Mouse (Mus musculus) kidney, adult 11 months (tissue): ENCODE data around the gene Nxnl1.
"Not testable (repeated sequence)": the region's sequence is repeated elsewhere in the genome, so short reads cannot be mapped to it uniquely, and the experiment has no call there.

Experiments used
- DNase-seq: peaks from one replicate; pipeline ENCODE4 v3.0.0; 2022

Nxnl1 gene

DNA sequence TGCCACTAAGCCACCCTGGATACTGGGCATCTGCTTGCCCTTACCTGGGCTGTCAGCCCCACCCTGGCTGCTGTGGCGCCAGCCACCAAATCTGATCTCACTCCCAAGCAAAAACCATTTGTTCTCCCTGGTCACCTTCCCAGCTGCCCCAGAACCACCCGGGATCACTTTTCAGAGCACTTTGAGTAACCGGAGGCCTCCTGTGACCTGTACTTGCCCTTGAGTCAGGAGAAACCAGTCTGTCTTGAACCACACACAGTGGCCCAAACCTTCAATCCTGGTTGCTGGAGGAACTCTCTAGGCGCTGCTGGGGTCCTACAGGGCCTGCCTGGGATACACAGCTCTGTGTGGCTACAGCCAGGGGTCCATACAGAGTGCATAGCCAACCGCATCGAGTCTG, 13.6 kb downstream of the Nxnl1 start:
- DNase-seq = peak; percentile 7

DNA sequence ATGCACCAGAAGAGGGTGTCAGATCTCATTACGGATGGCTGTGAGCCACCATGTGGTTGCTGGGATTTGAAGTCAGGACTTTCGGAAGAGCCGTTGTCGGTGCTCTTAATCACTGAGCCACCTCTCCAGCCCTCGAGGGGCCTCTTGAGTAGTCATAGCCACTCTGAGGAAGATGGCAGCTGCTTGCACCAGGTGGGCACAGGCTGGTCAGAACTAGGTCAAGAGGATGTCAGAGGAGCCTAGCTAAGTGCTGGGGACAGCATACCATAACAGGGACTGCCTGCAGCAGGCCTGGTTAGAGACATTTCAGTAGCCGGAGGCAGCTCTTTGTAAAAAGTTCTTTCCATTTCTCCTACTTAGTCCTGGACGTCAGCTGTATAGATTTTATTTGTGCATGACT, 15.6 kb downstream of the Nxnl1 start:
- DNase-seq = no peak

DNA sequence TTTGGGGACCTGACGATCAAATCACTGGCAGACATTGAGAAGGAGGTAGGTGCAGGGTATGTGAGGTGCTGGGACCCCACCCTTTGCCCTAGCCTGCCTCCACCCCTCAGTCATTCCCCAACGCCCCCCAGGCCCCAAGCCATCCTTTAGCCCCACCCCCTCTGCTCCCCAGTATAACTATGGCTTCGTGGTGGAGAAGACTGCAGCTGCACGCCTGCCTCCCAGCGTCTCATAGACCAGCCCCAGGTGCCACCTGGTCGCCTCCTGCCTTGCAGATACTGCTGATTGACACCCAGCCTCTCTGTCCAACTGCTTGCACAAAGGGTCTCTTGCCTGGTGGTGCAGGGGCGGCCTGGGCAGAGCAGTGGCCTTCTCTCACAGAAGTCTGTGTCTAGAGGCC, 18.8 kb downstream of the Nxnl1 start:
- DNase-seq = no peak

DNA sequence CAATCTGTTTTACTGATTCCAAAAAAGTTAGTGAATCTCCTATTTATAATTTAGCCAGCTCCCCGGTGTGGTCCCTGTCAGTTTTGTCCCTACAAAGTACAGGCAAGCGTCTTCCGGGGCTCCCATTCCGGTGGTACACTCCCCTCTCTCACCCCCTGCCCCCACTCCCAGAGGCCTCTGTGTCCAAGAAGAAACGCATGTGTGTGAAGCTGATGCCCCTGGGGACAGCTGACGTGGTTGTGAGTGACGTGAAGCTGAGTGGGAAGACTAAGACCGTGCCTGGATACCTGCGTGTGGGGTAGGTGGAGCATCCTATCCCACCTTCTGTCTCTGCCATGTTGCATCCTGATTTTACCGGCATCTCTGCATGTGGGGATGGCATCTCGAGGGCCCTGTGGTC, 21.3 kb downstream of the Nxnl1 start:
- no peak for DNase-seq

DNA sequence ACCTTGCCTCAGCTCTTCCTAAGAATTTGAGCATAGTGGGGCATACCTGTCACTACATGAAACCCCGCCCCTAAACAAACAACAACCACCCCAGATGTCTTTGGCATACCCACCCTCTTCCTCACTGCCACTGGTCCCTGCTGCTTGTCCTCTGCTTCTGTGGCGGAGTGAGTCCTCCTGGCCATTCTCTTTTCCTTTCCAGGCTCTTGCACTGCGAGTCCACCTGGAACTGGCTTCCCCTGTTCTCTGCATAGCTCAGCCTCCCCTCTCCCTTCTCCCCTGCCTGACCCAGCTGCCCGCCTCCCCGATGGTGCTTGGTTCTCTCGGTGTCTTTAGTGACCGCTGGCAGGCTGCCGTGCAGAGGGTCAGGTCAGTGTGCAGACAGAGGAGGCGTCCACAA, 22.6 kb downstream of the Nxnl1 start:
- no peak for DNase-seq

DNA sequence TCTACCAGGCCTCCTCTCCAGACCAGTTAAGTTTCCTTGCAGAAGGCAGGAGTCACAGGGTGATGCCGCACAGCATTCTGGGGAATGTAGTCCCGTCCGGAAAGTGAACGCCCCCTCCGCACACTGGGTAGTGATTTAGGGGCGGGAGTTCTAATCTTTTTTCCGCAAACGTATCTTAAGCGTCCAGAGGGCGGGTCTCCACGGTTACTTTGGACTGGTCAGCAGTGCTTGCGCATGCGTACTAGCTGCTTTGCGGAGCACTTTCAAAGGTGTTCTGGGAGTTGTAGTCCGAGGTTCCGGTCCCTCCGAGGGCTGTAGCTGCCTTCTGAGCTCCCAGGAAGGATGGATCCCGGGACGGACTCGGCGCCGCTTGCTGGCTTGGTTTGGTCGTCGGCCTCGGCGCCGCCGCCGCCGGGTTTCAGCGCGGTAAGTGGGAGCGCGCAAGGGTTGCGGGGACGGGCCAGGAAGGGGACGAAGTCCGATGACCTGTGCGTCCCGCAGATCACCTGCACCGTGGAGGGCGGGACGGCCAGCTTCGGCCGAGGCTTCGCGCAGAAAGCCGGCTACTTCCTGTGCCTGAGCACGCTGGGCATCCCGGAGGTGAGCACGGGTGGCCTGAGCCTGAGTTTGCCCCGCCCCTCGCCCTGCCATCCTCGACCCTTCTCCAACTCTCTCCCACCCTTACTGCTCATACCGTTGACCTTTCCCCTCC, 23.6 kb downstream of the Nxnl1 start, which contains the start of gene Mvb12a:
TSS of gene Mvb12a (plus strand) at position 291 of the 712 bp plus-strand sequence.
- DNase-seq = peak; percentile 99

DNA sequence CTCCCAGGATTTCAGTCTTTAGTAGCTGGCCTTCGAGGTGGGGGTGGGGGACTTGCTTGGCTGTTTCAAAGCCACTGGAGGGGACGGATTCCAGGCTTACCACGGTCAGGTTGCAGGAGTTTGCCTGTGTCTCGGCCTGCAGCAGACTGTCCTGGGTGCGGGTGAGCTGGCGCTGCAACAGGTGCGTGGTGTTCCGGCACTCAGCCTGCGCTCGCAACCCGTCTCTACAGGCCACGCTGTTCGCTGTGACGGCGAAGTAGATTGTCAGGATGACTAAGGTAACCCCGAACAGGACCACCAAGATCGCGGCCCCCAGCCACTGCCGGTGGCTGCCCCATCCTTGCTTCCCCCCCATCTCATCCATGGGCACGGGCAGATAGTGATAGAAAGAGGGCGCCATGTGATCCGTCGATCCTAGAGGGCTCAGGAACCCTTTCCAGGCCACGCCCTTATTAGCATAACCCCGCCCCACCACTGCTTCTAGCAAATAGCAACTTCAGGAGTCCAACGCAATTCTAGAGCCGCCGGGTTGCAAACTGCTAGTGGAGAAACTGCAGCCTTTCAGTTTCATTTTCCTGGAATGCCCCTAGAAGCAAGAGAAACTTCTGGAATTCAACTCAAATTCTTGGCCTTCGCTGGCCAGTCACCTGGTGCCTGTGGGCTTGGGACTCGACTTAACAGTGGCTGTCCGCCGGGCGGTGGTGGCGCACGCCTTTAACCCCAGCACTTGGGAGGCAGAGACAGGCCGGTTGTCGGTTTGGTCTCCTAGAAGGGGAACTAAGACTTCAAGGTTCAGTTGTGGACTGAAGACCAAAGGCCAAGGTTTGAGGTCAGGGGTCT, 29.2 kb downstream of the Nxnl1 start, which contains the start of gene Bst2:
TSS of gene Bst2 (minus strand) at position 429 of the 840 bp plus-strand sequence.
- DNase-seq = peak; percentile 91

DNA sequence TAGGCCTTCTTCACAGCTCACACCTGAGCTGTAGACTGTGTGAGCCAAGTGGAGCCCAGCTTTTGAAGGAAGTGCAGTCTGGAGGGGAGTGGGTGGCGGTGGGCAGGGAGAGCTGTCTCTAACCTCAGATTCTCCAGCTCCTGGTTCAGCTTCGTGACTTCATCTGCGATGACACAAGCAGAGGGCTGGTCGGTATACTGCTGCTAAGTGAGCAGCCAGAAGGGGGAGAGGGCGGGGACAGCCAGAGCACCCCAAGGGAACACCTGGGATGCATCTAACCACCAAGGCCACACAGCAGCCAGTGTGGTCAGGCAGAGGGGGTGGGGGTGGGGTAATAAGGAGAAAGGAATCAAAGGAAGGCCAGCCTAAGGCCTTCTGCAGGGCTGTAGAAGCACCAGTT, 30.7 kb downstream of the Nxnl1 start:
- no peak for DNase-seq

DNA sequence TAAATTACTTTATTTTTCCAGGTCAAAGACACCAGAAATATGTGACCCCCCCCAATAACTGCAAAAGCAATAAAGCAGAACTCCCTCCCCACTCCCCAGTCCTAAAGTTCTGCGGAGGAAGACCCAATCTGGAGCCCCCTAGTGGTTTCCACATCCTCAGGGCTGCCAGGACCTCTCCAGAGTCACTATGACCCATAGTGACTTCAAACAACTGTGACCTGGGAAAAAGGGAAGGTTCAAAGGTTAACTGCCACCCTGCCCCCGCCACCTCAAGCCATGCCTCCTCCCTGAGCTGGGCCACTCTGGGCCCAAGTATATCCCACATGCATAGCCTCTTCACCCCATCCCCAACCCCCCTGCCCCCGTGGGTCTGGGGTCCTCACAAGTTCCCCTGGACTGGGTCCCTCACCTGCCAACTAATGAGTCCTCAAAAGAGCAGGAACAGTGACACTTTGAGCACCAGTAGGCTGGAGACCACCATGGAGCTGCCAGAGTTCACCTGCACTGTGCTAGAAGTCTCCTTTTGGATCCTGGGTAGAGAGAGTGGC, 32.1 kb downstream of the Nxnl1 start:
- no peak for DNase-seq

DNA sequence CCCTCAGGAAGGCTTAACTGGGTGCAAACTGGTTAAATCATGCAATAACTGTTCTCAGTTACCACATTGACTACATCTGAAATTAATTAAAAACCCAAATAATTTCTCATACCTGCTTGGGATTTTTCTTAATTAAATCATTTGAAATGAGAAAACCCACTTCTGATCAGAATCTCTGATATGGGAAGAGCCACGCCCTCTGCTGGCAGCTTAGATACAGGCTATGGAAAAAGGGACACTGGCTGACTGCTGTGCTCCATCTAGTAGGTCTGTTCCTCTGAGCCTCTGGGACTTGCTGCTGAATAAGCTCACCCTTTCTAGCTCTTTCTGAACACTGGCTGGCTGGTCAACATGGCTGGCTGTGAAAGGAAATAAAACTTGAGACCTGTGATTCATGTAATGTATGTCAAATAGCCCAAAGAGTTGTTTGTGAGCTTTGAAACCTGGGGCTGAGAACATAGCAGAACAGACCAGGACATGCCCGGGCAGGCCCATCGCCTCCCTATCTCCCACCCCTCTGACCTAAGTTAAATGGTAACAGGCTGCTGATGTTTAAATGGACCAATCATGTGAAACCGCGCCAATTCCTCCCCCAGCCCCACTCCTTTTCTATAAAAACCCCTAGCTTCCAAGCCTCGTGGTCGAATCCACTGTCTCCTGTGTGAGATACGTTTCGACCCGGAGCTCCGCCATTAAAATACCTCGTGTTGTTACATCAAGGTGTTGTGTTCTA, 35.5 kb downstream of the Nxnl1 start:
- not testable (repeated sequence) for DNase-seq

DNA sequence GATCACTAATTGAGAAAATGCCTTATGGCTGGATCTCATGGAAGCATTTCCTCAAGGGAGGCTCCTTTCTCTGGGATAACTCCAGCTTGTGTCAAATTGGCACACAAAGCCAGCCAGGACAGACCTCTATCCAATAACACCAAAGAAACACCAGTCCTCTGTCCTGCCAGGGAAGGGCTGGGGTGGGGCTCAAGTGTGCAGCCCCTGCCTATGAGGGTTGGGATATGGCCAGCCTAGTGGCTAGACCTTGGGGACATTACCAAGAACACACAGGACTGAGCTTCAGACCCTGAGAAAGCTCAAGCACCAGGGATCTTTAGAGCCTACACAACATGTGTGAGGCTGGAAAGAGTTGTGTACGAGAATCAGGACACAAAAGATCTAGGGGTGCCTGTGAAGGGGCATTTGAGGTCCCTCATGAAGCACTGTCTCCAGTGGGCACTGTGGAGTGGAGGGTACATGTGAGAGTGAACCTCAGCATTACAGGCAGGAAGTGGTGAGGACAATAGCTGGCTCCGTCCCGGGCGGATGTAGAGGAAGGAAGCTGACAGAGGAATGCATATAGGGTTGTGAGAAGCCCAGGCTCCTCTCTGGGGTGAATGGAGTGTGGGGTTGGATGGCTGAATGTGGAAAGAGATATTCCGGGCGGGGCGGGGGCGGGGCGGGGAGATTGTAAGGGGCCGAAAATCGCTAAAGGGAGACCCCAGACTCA, 37.9 kb downstream of the Nxnl1 start:
- peak; percentile 48 for DNase-seq

DNA sequence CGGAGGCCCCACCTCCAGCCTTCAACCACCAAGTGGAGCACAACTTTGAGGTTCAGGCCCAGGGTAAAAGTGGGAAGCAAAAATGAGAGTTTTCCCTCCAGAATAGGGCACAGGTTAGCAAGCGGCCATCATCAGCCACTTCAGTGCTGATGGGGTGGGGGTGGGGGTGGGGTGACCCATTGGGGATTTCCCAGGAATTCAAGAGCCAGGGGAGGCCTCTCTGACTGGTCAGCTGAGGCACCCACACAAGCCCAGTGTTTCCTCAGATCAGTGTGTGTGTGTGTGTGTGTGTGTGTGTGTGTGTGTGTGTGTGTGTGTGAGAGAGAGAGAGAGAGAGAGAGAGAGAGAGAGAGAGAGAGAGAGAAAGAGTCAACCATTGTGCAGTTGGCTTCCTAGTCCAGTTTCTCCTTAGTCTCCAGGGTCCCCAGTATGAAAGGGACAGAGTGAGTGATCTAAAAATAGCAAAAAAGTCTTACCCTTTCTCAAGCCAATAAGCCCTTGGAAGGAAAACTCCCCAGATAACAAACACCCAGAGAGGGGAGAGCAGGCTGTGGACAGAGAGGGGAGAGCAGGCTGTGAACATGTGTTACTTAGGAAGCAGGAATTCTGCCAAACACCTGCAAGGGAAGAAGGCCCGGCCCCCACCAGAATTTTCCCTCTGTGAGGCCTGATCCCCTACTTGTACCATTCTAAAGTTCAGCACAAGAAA, 39.1 kb downstream of the Nxnl1 start:
- no peak for DNase-seq

DNA sequence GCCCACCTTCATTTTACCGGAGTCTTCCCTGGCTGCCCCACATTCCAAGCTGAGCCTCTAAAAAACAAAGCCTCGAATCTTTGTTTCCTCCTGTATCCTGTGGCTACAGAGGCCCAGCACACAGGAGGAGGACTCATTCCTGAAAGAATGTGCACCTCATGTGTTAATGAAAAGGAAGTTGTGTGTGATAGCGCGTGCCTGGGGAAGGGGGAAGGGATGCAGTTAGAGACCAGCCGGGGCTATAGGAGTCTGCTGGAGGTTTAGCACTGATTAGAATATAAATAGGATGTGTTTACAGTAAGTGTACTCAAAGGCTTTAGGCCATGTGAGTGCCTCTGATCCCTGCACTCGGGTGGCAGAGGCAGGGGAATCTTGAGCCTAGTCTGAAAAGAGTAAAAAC, 40.1 kb downstream of the Nxnl1 start:
- DNase-seq = no peak

DNA sequence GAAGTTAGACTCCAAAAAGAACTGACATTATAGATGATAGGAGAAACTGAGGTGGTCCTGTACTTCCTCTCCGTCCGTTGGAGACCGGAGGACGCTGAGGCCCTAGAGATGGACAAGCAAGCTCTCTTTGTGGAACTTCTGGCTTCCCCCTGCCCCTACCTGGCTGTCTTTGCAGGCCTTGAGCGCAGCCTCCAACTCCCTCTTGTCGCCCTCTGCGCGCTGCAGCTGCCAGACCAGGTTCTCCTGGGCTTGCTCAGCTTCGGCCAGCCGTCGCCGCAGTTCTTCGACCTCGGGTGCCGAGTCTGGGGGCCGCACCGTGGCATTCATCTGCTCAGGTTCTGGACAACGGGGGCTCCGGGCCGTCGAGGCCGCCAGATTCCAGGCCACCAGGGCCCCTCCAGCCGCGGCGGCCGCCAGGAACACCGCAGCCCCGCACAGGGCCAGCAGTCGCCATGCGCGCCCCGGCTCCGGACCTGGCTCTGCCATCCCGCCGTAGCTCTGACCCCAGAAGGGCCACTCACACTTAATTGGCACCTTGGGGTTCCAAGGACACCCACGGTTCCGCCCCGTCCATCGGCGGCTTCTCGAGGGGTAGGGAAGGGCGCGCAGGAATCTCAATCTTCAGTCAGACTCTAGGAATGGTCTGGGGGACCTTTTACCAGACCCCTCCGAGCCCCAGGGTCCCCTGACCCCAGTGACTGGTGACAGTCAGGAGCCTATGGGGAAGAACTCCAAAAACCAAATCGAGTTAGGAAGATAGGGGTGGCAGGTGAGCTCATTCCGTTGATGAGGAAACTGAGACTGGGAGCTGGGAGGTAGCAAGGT, 41.0 kb downstream of the Nxnl1 start, which contains the start of gene Ccdc194:
TSS of gene Ccdc194 (minus strand) at position 486 of the 825 bp plus-strand sequence.
- DNase-seq = no peak

DNA sequence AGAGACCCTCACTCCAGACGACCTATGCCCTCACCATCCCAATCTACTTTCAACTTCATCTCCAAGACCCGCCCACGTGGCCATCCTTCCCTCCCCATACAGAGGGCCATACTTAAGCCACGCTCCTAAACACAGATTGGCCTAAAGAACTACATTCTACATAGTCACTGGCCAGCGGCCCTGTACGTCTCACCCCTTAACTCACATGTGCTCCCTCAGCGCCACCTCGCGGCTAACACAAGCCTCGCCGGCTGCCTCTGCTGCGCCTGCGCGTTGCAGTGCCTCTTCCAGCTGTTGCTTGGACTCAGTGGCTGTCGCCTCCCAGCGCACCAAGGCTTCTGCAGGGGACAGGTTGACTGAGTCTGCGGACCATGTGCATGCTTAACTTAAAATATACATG, 44.8 kb downstream of the Nxnl1 start:
- peak; percentile 89 for DNase-seq

DNA sequence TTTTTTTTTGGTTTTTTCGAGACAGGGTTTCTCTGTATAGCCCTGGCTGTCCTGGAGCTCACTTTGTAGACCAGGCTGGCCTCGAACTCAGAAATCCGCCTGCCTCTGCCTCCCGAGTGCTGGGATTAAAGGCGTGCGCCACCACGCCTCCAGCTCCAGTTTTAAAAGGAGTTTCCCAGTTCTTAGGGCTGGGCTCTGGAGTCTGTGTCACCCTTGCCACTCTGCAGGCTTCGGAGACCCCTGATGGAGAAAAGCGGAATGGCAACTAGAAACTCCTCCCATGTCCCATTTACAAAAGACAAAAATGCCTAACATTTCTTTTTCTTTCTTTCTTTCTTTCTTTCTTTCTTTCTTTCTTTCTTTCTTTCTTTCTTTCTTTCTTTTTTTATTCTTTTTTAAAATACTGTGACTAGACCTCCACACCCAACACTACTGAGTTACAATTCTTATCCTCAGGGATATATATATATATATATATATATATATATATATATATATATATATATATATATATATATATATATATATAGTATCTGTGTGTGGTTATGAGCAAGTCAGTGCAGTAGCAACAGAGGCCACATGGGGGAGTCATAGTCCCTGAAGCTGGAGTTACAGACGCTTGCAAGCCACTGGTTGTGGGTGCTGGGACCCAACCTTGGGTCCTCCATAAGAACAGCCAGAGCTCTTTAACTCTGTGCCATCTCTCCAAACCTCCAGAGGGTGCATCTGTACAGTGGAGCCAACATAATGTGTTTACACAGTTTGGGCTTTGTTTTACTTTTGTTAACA, 47.2 kb downstream of the Nxnl1 start:
- DNase-seq = not testable (repeated sequence)

DNA sequence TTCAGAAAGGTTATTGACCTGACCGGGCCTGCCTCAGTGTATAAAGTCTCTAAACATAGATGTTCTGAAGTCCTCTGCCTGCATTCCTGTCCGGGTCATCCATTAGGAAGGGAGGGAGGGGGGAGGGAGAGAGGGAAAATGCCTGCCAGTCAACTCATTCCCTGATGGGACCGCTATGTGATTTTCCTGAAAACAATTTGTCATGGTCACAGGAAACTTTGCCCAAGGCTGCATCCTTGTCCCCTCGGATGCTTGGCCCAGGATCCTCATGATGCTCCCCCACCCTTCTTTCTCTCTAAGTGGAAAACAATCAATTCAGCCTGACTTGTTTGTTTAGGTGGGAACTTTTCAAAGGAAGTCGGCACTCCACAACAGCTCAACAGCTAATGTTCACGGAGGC, 49.6 kb downstream of the Nxnl1 start:
- peak; percentile 64 for DNase-seq

DNA sequence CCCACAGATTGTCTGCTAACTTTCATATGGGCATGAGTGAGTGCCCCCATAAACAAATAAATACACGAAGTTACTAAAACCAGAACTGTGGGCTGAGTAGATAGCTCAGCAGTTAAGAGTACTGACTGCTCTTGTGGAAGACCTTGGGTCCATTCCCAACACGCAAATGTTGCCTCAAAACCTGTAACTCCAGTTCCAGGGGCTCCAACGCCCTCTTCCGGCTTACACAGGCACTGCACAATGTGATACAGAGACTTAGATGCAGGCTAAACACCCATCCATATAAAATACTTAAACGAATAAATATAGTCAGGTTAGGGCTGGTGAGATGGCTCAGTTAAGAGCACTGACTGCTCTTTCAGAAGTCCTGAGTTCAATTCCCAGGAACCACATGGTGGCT, 51.4 kb downstream of the Nxnl1 start:
- DNase-seq = no peak

DNA sequence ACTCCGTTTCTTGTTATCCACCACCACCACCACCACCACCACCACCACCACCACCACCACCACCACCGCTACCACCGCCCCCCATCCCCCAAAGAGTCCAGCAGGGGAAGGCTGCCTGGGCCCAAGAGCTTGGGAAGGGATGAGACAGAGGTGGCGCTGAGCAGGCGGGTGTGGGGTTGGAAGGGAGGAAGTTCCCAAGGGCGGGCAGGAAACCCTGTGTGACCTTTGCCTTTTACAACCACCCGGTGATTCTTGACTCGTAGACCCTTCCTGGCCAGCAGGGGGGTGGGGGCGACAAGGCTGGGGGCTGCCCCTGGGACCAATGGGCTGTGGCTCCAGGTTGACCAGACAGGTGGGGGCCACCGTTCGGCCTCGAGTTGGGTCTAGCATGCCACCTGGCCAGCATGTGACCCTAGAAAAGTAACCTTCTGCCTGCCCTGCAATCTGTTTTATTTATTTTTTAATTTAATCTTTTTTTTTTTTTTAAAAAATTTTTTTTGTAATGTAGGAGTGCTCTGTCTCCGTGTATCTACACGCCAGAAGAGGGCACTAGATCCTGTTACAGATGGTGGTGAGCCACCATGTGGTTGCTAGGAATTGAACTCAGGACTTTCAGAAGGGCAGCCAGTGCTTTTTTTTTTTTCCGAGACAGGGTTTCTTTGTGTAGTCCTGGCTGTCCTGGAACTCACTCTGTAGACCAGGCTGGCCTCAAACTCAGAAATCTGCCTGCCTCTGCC, 53.2 kb downstream of the Nxnl1 start:
- DNase-seq = no peak
